Mouse (Mus musculus) neural tube, embryonic 15.5 days (tissue): ENCODE measurements at regions not wholly inside any gene's neighbourhood (a gene's known extent, or its start where the extent isn't known, plus 50 kb on each side); places are given as distances from the start of the nearest gene placed in this dataset.

Source experiments
- ATAC-seq: fragments of 200-750 bp; cut with Nextera tagmentation; 2 replicates; pipeline ENCODE4 v1.8.0; 2017; ENCODE audit warnings: mild to moderate bottlenecking, moderate TSS enrichment, moderate library complexity; ENCODE audit not compliant: low FRiP score
- H3K27ac ChIP-seq: fragments of 300-500 bp; sonication (generic); replicated peaks from 2 replicates; pipeline ENCODE4 v1.5.1; 2015; ENCODE audit warnings: mild to moderate bottlenecking, inconsistent platforms
- H3K27me3 ChIP-seq: fragments of 300-500 bp; sonication (generic); replicated peaks from 2 replicates; pipeline ENCODE4 v1.6.1; 2015; ENCODE audit warnings: inconsistent platforms
- H3K36me3 ChIP-seq: fragments of 300-500 bp; sonication (generic); 2 replicates; pipeline ENCODE4 v1.6.1; 2015; ENCODE audit warnings: inconsistent platforms
- H3K4me1 ChIP-seq: fragments of 300-500 bp; sonication (generic); 2 replicates; pipeline ENCODE4 v1.6.1; 2015; ENCODE audit warnings: inconsistent platforms
- H3K4me2 ChIP-seq: fragments of 300-500 bp; sonication (generic); 2 replicates; pipeline ENCODE4 v1.6.1; 2015; ENCODE audit warnings: inconsistent platforms, mild to moderate bottlenecking, moderate library complexity
- H3K4me3 ChIP-seq: fragments of 300-500 bp; sonication (generic); replicated peaks from 2 replicates; pipeline ENCODE4 v1.5.1; 2015; ENCODE audit warnings: mild to moderate bottlenecking, inconsistent platforms
- H3K9ac ChIP-seq: fragments of 300-500 bp; sonication (generic); replicated peaks from 2 replicates; pipeline ENCODE4 v1.6.1; 2015; ENCODE audit warnings: mild to moderate bottlenecking, inconsistent platforms
- H3K9me3 ChIP-seq: fragments of 300-500 bp; sonication (generic); replicated peaks from 2 replicates; pipeline ENCODE4 v1.6.1; 2016; ENCODE audit warnings: inconsistent platforms
- WGBS: fragments of 180-500 bp; shearing (Covaris S2); methylation state at CpG from one replicate; pipeline ENCODE4 v1.1.7; 2015; ENCODE audit warnings: mixed read lengths; 5-methylcytosine and 5-hydroxymethylcytosine counted together

DNA sequence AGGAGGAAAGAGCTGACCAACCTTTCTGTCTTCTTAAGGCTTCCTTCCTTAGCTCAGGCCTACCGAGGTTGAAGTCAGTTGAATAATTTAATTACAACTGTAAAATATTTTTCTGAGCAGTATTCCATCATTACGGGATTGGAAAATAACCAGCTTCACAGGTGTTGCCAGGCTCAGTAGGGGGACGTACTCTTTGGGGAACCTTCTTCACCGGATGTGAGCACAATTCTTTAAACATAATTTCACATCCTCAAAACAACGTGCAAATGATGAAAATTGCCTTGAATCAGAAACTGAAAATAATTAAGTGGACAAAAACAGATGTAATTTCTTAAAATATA lies 515.9 kb downstream of the Tns3 start:
- WGBS, result 92% methylated on average over 5 of the region's 5 CpGs

DNA sequence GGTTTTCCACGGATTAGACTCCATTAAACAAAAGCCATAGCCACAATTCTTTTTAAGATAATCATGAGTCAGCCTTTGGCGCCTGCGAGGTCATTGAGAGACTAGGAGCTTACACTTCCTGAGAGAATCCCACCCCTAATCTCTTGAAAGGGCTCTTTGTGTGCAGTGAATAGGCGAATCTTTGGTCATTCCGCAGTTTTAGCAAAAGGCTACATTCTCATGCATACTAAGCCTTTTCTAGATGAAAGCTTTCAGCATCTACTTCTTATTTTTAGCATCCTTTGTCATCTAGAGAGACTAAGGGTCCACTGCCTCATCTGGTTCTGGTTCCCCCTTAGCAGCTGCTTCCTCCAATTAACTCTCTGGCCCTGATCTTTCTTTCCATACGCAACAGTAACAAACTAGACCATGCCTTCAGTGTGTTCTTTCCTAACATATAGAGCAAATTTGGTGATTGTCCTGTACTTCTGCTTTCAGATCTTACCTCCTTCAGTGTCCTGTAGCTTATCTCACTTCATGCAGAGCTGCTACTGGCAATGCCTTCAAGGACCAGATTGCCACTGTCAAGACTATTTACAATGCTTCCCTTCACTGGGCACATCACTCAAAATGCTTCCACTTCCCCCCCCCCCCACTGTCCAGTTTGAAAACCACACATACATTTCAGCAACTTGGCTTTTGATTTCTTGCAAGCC lies 516.4 kb downstream of the Tns3 start:
- H3K27ac ChIP-seq, result no peak overlapping the region
- H3K4me2 ChIP-seq, result no peak overlapping the region
- no peaks in the 10 kb centered on the region for H3K27me3 ChIP-seq
- no peaks in the 10 kb centered on the region for H3K9me3 ChIP-seq
- no peak overlapping the region for H3K4me3 ChIP-seq
- H3K9ac ChIP-seq, result no peak overlapping the region
- 38% methylated on average over 6 of the region's 6 CpGs for WGBS
- no peaks in the 10 kb centered on the region for H3K36me3 ChIP-seq
- H3K4me1 ChIP-seq, result no peaks in the 10 kb centered on the region
- no peak for ATAC-seq

More for the DNA sequence above, 515.9 kb downstream of the Tns3 start:
- H3K9me3 ChIP-seq, result no peaks in the 10 kb centered on the region
- no peaks in the 10 kb centered on the region for H3K36me3 ChIP-seq
- no peak overlapping the region for H3K27ac ChIP-seq
- H3K4me2 ChIP-seq, result no peak overlapping the region
- no peaks in the 10 kb centered on the region for H3K4me1 ChIP-seq
- no peak for ATAC-seq
- no peaks in the 10 kb centered on the region for H3K27me3 ChIP-seq
- no peak overlapping the region for H3K4me3 ChIP-seq
- no peak overlapping the region for H3K9ac ChIP-seq

DNA sequence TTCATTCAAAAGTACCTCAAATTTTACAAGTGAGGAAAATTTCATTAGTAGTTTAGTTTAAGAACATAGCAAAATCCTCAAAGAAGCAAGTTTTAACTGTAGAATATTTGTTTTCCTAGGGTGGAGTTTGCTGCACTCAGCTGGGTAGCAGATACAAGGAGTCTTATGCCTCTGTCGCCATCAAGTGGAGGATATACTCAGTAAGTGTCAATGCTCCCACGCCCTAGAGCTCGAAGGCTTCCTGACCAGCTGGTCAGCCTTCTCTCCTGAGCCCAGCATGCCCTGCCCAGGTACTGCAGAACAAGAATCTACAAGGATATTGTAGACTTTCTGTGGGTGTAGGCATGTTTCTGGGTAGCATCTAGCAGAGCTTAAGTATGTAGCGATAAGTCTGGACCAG lies 527.0 kb downstream of the Tns3 start:
- no peaks in the 10 kb centered on the region for H3K9me3 ChIP-seq
- no peak overlapping the region for H3K9ac ChIP-seq
- no peak overlapping the region for H3K4me2 ChIP-seq
- H3K4me1 ChIP-seq, result no peaks in the 10 kb centered on the region
- no peak overlapping the region for H3K4me3 ChIP-seq
- ATAC-seq, result no peak
- 54% methylated on average over 4 of the region's 4 CpGs for WGBS
- H3K36me3 ChIP-seq, result no peaks in the 10 kb centered on the region
- H3K27ac ChIP-seq, result no peak overlapping the region
- no peaks in the 10 kb centered on the region for H3K27me3 ChIP-seq

DNA sequence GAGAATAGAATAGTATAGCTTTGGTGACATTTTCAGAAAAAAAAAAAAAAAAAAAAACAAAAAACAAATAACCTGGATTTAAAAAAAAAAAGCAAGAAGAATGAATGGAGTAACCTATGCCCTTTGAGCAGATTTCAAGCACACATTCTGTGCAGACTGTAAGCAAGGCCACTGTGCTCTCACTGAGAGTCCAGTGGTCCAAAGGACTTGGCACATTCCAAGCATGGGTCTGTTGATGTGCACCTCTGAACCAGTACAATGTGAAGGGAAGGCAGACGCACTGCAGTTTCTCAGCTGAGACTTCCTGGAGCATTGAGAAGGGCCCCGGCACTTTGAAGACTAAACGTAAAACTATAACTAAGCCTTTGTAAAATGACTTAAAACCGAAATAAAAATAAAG lies 527.7 kb downstream of the Tns3 start:
- Histone ChIP-seq H3K9me3 (no peaks in the 10 kb centered on the region), H3K4me2 (no peak overlapping the region), H3K4me3 (no peak overlapping the region), H3K9ac (no peak overlapping the region), H3K36me3 (no peaks in the 10 kb centered on the region), H3K27ac (no peak overlapping the region), H3K27me3 (no peaks in the 10 kb centered on the region), H3K4me1 (no peaks in the 10 kb centered on the region)
- no peak for ATAC-seq
- WGBS, result 86% methylated on average over 4 of the region's 4 CpGs

DNA sequence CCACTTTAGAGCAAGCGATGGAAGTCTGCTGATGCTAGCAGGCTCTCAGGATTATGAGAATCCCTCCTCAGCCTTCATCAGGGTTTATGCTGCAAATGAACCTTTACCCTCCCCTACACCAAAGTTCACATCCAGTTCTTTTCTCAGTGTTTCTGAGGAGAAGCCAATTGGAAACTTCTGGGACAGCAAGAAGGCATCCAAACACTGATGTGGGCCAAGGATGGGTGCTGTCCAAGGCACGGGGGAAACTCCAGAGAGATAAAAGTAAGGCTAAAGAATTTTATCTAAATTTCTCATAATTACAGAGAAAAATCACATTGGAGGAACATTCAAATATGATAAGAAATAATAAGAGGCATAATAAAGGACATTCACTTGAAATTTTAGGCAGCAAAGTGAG lies 555.0 kb downstream of the Tns3 start:
- Histone ChIP-seq H3K27ac (no peak overlapping the region), H3K27me3 (no peaks in the 10 kb centered on the region), H3K4me3 (no peak overlapping the region), H3K9me3 (no peaks in the 10 kb centered on the region), H3K9ac (no peak overlapping the region), H3K36me3 (no peaks in the 10 kb centered on the region), H3K4me2 (no peak overlapping the region), H3K4me1 (no peaks in the 10 kb centered on the region)
- 89% methylated on average over 2 of the region's 2 CpGs for WGBS
- no peak for ATAC-seq

DNA sequence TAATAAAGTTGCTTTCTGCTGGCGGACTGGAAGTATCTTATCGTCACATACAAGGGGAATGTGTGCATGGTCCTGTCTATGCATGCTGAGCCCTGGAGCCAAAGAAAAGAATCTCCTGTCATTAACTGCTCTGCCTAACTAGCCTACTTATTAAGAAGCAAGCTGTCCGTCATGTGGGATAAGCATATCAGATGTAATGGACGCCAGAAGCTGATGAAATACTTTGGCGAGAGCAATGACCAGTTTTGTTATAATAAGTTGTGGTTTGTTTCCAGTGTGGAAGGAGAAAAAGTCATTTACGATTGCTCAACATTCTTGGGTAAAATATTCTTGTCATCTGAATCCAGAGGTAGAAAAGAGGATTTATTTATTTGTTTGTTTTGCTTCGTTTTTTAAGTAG lies 563.2 kb downstream of the Tns3 start:
- 89% methylated on average over 7 of the region's 7 CpGs for WGBS
- no peaks in the 10 kb centered on the region for H3K36me3 ChIP-seq
- H3K9ac ChIP-seq, result no peak overlapping the region
- H3K27ac ChIP-seq, result no peak overlapping the region
- H3K4me3 ChIP-seq, result no peak overlapping the region
- no peaks in the 10 kb centered on the region for H3K4me1 ChIP-seq
- H3K9me3 ChIP-seq, result no peaks in the 10 kb centered on the region
- H3K27me3 ChIP-seq, result no peaks in the 10 kb centered on the region
- H3K4me2 ChIP-seq, result no peak overlapping the region
- ATAC-seq, result no peak

DNA sequence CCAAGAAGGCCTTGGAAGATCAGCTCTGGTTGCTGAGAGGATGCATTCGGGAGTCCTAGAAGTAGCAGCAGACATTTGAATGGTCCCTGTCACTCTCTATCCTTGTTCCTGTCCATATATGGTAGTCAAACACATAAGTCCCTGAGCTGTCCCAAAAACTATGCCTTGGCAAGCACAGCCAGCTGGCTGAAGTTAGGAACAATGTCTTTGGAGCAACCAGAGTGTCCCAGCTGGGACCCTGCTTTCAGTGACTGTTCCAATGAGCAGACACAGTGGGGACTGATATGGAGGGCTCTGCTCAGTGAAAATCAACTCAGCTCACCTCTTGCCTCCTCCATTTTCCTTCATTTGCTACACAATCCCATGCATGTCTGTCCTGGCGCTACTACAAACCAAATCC lies 580.0 kb downstream of the Tns3 start:
- H3K4me1 ChIP-seq, result no peaks in the 10 kb centered on the region

DNA sequence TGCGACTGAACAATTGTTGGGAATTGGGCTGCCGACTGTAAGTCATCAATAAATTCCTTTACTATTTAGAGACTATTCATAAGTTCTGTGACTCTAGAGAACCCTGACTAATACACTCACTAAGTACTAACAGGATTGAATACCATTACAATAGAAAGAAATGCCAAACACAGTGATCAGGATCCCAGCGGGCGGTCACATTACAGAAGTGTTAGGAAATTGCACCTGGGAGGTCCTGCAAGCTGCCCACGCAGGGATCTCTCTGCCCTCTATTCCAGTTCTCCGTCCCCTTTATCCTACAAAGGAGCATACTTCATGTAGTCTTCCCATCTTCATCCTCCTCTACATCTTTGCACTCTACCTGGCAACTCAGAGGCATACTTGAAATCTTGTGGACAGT lies 581.5 kb downstream of the Tns3 start:
- Histone ChIP-seq H3K9ac (no peak overlapping the region), H3K27me3 (no peaks in the 10 kb centered on the region), H3K36me3 (no peaks in the 10 kb centered on the region), H3K4me1 (no peaks in the 10 kb centered on the region), H3K4me2 (no peak overlapping the region), H3K9me3 (no peaks in the 10 kb centered on the region), H3K4me3 (no peak overlapping the region), H3K27ac (no peak overlapping the region)
- 78% methylated on average over 5 of the region's 6 CpGs for WGBS
- no peak for ATAC-seq

More for the DNA sequence above, 580.0 kb downstream of the Tns3 start:
- H3K27me3 ChIP-seq, result no peaks in the 10 kb centered on the region
- H3K9me3 ChIP-seq, result no peaks in the 10 kb centered on the region
- H3K36me3 ChIP-seq, result no peaks in the 10 kb centered on the region
- no peak overlapping the region for H3K4me2 ChIP-seq
- no peak for ATAC-seq
- no peak overlapping the region for H3K27ac ChIP-seq
- 93% methylated on average over 2 of the region's 2 CpGs for WGBS
- H3K4me3 ChIP-seq, result no peak overlapping the region
- no peak overlapping the region for H3K9ac ChIP-seq

DNA sequence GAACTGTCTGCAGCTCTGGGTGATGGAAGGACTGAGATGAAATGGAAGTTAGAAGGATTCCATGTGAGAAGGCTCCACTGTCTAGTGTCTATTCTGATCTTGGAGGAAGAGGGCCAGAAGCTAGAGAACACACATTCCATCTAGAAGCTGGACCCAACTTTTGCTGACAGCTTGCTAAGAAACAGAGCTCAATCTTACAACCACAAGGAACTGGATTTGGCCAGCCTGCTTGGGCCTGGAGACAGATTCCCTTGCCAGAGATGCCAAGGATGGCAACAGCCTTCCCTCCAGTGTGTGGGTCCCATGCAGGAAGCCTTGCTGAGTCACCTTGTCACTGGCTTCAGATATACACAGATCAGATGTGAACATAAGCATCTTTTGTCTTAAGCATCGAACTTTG lies 591.0 kb downstream of the Tns3 start:
- Histone ChIP-seq H3K9me3 (no peaks in the 10 kb centered on the region), H3K27ac (no peak overlapping the region), H3K9ac (no peak overlapping the region), H3K4me1 (no peaks in the 10 kb centered on the region; the same call in 1 of the 2 replicates), H3K36me3 (no peaks in the 10 kb centered on the region), H3K4me2 (no peak overlapping the region), H3K4me3 (no peak overlapping the region), H3K27me3 (no peaks in the 10 kb centered on the region)
- ATAC-seq, result no peak
- 90% methylated on average over 1 of the region's 1 CpGs for WGBS

DNA sequence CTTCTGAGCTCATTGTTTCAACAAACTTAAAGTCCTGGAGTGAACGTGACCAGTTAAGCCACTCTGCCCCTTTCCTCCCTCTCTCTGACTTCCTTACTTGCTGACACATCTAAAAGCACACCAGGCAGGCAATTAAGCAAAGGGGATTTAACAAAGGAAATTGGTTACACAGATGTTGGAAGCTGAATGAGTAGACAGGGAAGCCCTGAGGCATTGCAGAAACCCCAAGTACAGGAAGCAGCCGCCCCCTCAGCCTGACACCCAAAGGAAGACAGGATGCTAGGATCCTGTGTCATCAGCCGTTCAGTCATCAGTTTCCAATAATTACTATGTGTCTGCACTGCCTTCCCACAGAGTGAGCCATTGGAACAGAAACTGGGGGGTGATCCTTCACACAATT lies 595.5 kb downstream of the Tns3 start:
- H3K4me3 ChIP-seq, result no peak overlapping the region
- WGBS, result 23% methylated on average over 3 of the region's 3 CpGs
- peak; percentile 55; the same call in 1 of the 2 replicates for ATAC-seq

DNA sequence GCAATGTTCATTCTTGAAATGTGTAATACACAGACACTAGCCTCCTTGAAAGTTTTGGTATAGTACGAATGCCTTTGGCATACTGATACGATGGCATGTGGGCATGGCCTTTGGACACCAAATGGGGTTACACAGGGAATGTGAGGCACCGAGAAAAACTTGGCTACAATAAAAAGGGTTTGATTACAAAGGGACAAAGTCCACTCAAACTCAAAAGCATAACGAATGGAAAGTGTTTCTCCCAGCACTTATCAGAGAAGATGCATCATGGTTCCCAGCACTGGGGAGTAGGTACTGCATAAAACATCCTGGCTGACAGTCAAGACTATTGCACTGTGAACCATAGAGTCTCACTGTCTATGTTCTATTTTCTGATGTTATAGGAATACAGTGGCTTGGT lies 597.0 kb downstream of the Tns3 start:
- Histone ChIP-seq H3K36me3 (no peaks in the 10 kb centered on the region), H3K9ac (no peak overlapping the region), H3K4me2 (no peak overlapping the region), H3K27me3 (no peaks in the 10 kb centered on the region), H3K4me3 (no peak overlapping the region), H3K27ac (no peak overlapping the region), H3K4me1 (no peaks in the 10 kb centered on the region; the same call in 1 of the 2 replicates), H3K9me3 (no peaks in the 10 kb centered on the region)
- ATAC-seq, result no peak
- WGBS, result 86% methylated on average over 4 of the region's 4 CpGs

More for the DNA sequence above, 595.5 kb downstream of the Tns3 start:
- Histone ChIP-seq H3K9ac (no peak overlapping the region), H3K27ac (no peak overlapping the region), H3K4me2 (no peak overlapping the region), H3K27me3 (no peaks in the 10 kb centered on the region), H3K36me3 (no peaks in the 10 kb centered on the region), H3K4me1 (no peaks in the 10 kb centered on the region; the same call in 1 of the 2 replicates), H3K9me3 (no peaks in the 10 kb centered on the region)

DNA sequence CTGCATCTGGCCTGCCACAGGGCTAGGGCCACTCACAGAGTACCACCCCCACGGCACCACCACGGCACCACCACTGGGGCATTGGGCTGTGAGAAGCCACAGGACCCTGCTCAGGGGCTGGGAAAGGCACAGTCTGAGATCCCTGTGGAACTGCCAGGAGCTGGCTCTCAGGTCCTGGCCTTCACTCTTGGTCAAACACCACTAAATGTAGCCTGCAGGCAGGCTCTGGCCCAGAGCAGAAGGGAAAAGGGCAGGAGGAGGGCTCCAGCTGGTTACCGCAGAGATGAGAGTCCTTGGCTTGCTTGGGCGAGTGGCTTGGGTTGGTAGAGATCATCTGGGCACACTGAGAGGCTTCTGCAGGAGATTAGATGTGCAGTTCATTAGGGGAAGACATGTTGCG lies 598.5 kb downstream of the Tns3 start:
- no peak overlapping the region for H3K27ac ChIP-seq
- no peak overlapping the region for H3K9ac ChIP-seq
- H3K9me3 ChIP-seq, result no peaks in the 10 kb centered on the region
- 92% methylated on average over 5 of the region's 5 CpGs for WGBS
- no peak overlapping the region for H3K4me3 ChIP-seq
- H3K27me3 ChIP-seq, result no peaks in the 10 kb centered on the region
- no peak for ATAC-seq
- H3K4me1 ChIP-seq, result no peaks in the 10 kb centered on the region; the same call in 1 of the 2 replicates
- H3K36me3 ChIP-seq, result no peaks in the 10 kb centered on the region
- H3K4me2 ChIP-seq, result no peak overlapping the region
